Mouse (Mus musculus): ENCODE data around the gene Pdcd4. TPM values are rescaled to one million over a fixed set of nuclear protein-coding genes. Genes with fewer than 3 reads are reported as not detected.
A peak's percentile ranks its signal among the peaks of the same experiment; 100 is the strongest.
"Not testable (repeated sequence)": the region's sequence is repeated elsewhere in the genome, so short reads cannot be mapped to it uniquely, and the experiment has no call there.

Gene Pdcd4
- total RNA-seq, 2 experiments from 2014 or later, result 32.2 to 44.0 TPM

- no peak for ATAC-seq (replicated peaks; ENCODE audit: low FRiP score, poor library complexity, severe bottlenecking)
These were observed 6.0 kb downstream of the Pdcd4 start for GRCm38 (mm10) chr19:53898046-53898445.

DNA sequence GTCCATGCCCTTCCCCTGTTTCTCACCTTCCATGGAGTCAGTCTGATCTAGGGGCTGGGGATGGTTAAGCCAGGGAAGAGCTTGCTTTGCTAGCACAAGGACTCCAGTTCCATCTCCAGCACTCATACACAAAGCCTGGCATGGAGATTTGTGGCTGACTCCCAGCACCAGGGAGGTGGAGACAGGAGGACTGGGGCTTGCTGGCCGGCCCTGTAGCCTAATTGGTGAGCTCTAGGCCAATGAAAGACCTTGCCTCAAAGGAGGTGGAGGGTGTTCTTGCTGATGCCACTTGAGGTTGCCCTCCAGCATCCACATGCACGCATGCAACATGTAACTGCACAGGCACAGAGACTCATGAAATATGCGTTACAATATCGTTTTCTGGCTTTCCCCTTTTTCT, 6.5 kb downstream of the Pdcd4 start:
- no peak for ATAC-seq (replicated peaks; ENCODE audit: low FRiP score, poor library complexity, severe bottlenecking)

DNA sequence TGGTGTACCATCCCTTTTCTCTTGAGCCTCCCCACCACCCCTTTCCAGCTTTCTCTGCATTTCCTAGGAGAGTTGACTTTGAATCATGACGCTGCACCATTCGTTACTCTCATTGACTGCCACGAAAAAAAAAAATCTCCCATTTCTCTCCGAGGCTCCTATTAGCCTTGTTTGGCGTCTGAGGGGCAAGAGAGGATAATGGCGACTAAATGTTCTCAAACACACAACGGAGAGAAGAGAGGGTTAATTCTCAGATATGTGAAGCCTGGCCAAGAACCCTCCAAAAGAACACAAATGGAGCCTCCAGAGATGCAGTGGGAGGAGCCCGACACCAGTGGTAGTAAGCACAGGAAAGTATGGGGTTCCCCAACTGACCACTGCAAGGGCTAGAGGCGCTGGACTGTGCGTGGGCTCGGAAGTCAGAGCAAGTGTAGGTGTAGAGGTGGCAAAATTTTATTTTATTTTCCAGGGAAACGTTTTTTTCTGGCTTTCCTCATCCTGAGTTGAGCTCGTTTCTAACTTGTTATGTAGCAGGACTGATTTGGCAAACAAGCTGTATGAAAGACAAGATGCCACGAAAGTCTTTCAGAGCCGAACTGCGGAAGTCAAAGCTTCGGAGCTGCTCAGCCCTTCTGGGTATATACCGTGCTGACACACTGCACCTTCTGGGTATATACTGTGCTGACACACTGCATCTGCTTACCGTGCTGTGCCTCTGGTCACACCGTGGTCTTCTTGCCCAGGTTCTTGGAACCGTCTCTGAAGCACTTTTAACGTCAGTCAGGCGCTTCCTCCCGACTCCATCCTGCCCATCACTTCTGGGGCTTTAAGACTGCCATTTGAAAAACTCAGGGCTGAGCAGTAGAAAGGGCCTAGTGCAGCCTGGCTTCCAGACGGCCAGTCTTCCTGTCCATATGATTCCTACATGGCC, 7.2 kb downstream of the Pdcd4 start:
- ATAC-seq (replicated peaks; ENCODE audit: low FRiP score, poor library complexity, severe bottlenecking), result no peak

DNA sequence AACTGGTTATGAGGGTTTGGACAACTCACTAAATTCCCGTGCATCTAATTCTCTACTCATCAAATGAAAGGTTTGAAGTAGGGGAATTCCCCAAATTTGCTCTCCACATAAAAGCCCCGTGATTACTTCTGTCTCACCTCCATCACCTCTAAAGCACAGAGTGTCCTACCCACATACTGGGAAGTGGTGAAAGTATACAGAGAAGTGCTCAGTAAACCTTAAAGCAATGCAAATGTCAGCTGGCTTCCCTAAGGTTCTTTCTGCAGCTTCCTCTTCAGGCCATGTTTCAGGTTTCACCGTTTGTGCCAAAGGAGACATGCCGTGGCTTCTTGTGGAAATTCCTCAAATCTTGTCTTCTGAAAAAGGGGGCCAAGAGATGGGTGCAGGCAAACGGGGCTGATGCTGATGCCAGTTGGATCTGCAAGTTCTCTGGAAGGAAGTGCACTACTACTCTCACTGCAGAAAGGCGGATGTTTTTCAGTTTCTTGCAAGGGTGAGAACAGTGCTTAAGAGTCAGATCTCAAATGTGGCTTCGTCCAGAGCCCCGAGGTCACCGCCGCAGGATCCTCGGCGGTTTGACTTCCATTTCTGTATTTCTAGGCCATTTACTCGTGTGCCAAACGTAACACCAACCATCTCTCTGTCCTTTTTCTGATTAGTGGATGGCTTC, 8.0 kb downstream of the Pdcd4 start:
- ATAC-seq (replicated peaks; ENCODE audit: low FRiP score, poor library complexity, severe bottlenecking), result no peak

DNA sequence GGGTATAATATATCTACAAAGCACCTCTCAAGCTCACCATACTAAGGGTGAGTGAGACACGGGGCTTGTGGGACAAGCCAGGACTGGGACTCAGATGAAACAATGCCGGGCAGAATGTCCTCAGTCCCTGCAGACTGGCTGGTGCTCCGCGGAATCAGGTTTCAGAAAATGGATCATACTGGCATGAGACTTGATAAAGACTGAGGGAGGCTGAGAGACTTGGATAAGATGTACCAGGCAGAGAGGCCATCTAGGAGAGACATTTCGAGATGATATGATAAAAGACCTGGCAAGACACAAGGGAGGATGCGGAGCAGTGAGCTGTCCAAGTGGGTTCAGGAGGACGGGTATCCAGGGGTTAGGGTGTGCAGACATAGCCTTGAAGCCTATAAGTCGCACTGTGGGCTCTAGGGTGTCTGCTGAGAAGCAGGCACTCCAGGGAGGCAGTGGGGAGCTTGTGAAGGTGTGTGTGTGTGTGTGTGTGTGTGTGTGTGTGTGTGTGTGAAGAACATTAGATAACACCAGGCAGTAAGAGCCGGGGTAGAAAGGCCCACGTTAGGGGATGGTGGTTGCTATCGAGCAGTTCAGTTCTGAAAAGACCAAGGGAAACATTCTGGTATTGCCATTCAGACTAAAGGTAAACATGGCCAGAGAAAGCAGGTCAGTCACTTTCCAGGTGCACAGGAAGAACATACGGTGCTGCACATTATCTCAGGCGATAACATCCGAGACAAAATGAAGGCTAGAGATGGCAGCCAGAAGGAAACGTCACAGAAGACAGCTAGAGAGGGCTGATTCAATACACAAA, 10.1 kb downstream of the Pdcd4 start:
- ATAC-seq (replicated peaks; ENCODE audit: low FRiP score, poor library complexity, severe bottlenecking), result peak; percentile 11

GRCm38 (mm10) chr19:53902739-53903487, 10.9 kb downstream of the Pdcd4 start:
- ATAC-seq (replicated peaks; ENCODE audit: low FRiP score, poor library complexity, severe bottlenecking), result peak; percentile 93

GRCm38 (mm10) chr19:53903507-53904321, 11.7 kb downstream of the Pdcd4 start:
- no peak for ATAC-seq (replicated peaks; ENCODE audit: low FRiP score, poor library complexity, severe bottlenecking)

- no peak for ATAC-seq (replicated peaks; ENCODE audit: low FRiP score, poor library complexity, severe bottlenecking)
These were observed 12.9 kb downstream of the Pdcd4 start for GRCm38 (mm10) chr19:53904833-53905480.

DNA sequence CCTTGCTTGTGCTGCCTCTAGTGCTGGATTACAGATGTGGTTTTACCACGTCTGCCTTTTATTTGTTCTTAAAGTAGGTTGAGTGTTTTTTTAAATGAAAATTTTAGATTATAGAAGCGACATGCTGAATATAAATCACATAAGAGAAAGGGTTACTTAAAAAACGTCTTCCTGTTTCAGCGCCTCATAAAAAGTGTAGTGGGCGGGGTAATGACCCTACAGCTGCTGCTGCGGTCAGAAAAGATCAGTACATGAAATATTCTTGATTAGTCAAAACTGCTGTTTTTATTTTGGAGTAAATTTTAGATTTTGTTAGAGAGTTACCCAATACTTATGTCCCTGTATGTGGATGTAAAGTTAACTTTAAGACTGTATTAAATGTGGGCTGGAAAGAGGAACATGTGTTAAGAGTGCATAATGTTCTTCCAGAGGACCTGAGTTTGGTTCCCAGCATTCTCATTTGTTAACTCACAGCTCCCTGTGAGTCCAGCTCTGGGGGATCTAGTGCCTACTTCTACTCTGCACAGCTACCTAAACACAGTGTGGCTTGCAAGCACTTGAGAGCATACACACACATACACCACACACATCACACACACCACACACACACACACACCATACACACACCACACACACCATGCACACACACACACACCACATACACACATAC, 14.1 kb downstream of the Pdcd4 start:
- ATAC-seq (replicated peaks; ENCODE audit: low FRiP score, poor library complexity, severe bottlenecking), result no peak

- ATAC-seq (replicated peaks; ENCODE audit: low FRiP score, poor library complexity, severe bottlenecking), result not testable (repeated sequence)
These were observed 14.7 kb downstream of the Pdcd4 start for GRCm38 (mm10) chr19:53906703-53907070.

- ATAC-seq (replicated peaks; ENCODE audit: low FRiP score, poor library complexity, severe bottlenecking), result no peak
These were observed 22.9 kb downstream of the Pdcd4 start for GRCm38 (mm10) chr19:53914950-53915349.

GRCm38 (mm10) chr19:53919541-53919940, 27.5 kb downstream of the Pdcd4 start:
- ATAC-seq (replicated peaks; ENCODE audit: low FRiP score, poor library complexity, severe bottlenecking), result no peak

- not testable (repeated sequence) for ATAC-seq (replicated peaks; ENCODE audit: low FRiP score, poor library complexity, severe bottlenecking)
These were observed 30.0 kb downstream of the Pdcd4 start for GRCm38 (mm10) chr19:53921996-53922395.

- ATAC-seq (replicated peaks; ENCODE audit: low FRiP score, poor library complexity, severe bottlenecking), result peak; percentile 72
These were observed 33.3 kb downstream of the Pdcd4 start for GRCm38 (mm10) chr19:53925338-53925751.

GRCm38 (mm10) chr19:53926705-53927104, 34.7 kb downstream of the Pdcd4 start:
- ATAC-seq (replicated peaks; ENCODE audit: low FRiP score, poor library complexity, severe bottlenecking), result no peak

GRCm38 (mm10) chr19:53929218-53929617, 37.2 kb downstream of the Pdcd4 start:
- no peak for ATAC-seq (replicated peaks; ENCODE audit: low FRiP score, poor library complexity, severe bottlenecking)

- no peak for ATAC-seq (replicated peaks; ENCODE audit: low FRiP score, poor library complexity, severe bottlenecking)
These were observed 41.0 kb downstream of the Pdcd4 start for GRCm38 (mm10) chr19:53933050-53933449.

- no peak for ATAC-seq (replicated peaks; ENCODE audit: low FRiP score, poor library complexity, severe bottlenecking)
These were observed 42.0 kb downstream of the Pdcd4 start for GRCm38 (mm10) chr19:53934046-53934445.
